Mouse (Mus musculus) brain, embryonic 14.5 days (tissue): Measurements from ENCODE around the gene Ptprt.

Experiments used
- CTCF ChIP-seq: fragments of 200-500 bp; IDR thresholded peaks from 2 replicates; pipeline ENCODE4 v1.5.1; 2012; ENCODE audit warnings: inconsistent platforms, mild to moderate bottlenecking, moderate library complexity, borderline replicate concordance; ENCODE audit not compliant: insufficient read depth, insufficient read length; ENCODE audit errors: extremely low read depth
- POLR2A ChIP-seq: fragments of 200-500 bp; IDR thresholded peaks from 2 replicates; pipeline ENCODE4 v1.6.1; 2012; ENCODE audit warnings: mild to moderate bottlenecking, inconsistent platforms, borderline replicate concordance; ENCODE audit not compliant: poor library complexity, insufficient read depth, insufficient read length, severe bottlenecking; ENCODE audit errors: extremely low read depth

- TF ChIP-seq POLR2A (no peak), CTCF (no peak)
Measured at GRCm38 (mm10) chr2:161813326-161813725, 847.6 kb downstream of the Ptprt start.
